Mouse (Mus musculus) fat pad, adult 2 months (tissue): ENCODE measurements at regions not wholly inside any gene's neighbourhood (a gene's known extent, or its start where the extent isn't known, plus 50 kb on each side); places are given as distances from the start of the nearest gene placed in this dataset.

Source experiments
- DNase-seq: peaks from one replicate; pipeline ENCODE4 v3.0.0-alpha.2; 2011; ENCODE audit warnings: low read depth, low spot score; ENCODE audit errors: extremely low read depth

DNA sequence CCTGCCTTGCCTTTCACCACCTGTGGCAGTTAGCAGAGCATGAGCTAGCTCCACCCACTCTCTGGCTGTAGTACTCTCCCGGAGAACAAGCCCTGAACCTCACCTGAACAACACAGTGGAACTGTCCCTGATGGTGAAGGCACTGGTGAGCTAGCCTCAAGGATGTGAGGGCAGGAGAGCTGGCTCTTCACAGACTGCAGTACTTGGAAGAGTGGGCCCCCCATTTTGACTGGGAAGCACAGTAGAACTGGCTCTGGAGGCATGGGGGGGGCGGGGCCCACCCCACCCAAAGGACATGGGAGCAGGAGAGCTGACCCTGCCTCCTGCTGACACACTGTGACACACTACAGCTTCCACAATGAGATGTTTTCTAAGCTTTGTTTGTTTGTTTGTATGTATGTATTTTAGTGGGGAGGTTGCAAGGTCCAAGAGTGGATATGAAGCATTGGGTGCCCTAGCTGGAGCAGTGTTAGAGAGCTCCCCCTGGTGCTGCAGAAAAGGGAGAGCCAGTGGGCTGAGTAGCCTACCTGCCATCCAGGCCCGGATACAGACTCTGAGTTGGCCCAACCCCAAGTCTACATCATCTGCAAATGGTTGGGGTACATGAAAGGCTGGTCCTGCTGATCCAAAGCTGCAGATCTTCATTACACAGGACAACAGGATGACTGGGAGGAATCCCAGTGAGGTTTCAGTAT lies 86.4 kb upstream of the Galnt15 start:
- DNase-seq = no peak

DNA sequence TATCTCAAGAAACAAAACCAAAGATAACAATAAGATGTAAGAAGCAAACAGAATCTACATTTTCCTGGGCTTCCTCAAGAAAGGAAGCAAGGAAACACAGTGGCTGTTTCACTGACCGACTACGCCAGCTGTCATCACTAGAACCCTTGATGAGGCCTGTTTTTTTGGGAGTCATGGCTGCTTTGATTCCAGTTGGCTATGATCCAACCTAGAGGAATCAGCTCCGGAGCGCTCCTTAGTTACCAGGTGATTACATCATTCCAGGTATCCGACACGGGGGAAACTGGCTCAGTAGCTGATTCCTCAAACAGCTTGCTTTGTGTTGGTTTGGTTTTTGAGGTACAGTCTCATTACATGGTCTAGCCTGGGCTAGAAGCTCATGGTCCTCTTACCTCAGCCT lies 84.1 kb upstream of the Galnt15 start:
- DNase-seq = no peak

DNA sequence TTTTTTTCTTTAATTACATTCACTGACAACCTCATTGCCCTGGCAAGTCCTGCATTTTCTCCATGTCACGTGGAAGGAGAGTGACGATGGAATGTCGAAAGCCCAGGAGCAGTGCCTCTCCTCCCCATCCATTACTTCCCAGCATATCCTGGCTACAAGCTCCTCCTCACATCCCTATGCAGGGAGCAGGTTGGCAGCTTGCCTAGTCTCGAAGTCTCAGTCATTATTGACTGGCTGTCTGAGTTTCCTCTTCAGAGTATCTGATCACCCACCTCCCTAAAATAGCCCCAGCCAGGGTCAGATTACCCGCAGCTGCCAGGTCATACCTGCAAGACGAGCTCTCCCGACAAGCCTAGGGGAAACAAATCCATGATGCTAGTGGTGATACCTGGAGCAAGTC lies 83.7 kb upstream of the Galnt15 start:
- no peak for DNase-seq

DNA sequence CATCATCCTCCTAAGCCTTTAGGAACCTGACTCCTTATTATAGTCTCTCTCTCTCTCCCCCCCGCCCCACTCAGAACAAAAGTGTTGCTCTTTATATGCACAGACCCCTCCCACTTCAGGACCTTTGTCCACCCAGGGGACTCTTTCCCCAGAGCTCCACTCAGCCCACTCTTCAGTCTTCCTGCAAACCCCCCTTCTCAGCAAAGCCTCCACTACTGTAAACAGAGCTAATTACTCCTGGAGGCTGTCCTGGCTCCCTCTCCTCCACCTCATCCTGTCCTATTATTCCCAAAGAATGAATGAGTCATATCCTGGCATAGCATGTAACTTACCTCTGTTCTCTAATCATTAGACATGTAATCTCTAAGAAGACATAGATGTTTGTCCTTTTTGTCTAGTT lies 82.8 kb upstream of the Galnt15 start:
- DNase-seq = no peak

DNA sequence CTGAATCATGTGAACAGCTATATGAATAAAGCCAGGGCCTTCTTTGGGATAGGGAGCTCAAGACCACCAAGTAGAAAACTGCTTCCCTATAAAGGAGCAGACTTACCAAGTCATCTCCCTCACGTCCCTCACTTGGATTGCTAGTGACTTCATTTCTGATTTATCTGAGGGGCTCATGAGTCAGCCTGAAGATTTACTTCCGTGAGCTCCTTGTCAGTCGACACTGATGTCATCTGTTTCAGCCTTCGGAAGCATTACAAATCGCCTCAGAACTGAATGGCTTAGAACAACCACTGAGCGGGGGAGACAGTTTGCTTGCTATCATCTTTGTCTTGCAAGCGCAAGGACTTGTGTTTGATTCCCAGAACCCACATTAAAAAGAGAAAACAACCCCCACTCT lies 81.5 kb upstream of the Galnt15 start:
- no peak for DNase-seq

DNA sequence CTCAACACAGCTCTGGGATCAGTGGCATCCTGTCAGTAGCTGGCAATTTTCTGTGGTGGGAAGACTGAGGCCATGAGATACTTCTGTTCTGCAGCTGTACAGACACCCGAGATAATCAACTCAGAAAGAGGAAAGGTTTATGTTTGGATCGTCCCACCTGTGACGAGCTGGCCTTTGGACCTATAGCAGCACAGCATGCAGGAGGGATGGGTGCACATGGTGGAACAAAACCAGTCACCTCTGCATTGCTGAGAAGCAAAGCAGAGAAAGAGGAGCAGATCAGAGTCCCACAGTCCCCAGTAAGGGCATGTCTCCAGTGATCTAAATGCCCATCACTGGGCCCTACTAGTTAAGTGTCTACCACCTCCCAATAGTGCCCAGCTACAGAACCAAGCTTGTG lies 76.9 kb upstream of the Galnt15 start:
- no peak for DNase-seq

DNA sequence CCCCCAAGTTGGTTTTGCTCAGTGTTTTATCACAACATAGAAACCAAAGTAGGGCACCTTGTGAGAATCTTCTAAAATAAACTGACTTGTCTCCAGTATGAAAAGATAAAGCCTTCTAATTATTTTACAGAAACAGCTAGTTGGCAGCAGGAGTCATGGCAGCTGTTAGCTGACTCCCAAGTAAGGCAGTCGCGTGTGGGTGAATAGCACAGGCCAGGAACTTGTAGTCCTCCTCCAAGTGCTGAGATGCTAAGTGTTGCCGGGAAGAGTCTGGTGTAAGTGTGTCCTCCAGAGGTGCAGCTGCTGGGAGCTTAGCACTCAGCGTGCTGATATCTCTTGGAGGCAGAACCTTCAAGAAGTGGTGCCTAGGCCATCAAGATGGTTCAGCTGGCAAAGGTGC lies 75.0 kb upstream of the Galnt15 start:
- no peak for DNase-seq

DNA sequence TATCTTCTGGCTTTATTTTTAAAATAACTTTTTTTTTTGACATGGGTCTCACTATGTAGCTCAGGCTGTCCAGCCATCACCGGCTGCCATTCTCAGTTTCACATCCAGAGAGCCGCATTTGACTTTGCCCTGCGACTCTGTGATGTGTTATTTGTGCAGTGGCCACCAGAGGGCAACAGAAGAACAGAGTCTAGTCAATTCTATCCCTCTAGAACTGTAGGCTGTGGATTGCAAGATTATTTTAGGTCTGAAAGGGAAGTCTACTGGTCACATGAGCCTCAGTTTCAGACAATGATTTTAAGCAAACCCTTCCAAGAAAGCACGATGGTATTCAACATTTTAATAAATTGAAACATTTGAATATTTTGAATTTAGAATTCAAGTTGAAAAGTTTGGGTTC lies 73.8 kb upstream of the Galnt15 start:
- DNase-seq = no peak

DNA sequence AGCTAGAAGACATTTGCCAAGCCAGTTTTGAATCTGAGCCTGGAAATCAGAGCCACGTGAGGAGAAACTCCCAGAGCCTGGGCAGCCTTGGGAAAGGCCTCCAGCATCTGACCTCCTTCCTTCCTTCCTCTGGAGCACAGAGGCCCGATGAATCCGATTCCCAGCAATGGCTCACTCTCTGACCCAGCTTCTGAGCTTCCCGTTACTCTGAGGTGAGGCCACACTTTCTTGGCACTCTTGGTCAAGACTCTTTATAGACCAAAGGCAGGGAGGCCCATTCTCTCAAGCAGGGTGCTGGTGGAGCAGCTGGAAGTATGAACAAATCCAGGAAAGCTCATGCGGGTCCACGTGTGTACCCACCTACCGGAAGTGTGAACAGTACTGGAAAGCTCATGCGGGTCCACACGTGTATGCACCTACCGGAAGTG lies 71.6 kb upstream of the Galnt15 start:
- DNase-seq = no peak

DNA sequence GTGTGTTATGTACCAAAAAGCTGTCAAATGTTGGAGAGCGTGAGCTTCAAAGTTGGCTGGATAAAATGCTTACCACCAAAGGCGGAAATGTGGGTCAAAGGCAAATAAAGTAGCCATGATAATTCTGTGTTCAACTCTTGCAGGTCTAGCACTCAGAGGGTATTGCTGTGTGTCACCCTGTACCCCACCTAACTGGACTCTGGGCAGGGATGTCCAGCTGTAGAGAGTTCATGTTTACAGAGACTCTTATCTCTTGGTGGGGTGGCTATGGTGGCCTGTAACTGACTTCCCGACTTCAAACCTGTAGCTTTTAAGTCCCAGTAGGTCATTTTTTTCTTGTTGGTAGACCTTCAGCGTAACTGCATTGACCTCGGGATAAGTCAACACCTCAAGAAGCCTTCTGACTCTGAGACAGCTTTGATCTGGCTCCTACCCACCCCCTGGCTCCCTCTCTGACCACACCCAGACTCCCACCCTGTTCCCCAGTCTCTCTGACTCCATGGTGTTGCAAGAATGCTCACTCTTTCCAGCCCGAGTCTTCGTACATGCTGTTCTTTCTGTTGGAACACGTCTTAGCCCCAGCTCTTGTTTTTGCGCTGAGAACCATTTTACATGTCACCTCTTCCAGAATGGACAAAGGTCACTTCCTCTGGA lies 68.5 kb upstream of the Galnt15 start:
- no peak for DNase-seq

DNA sequence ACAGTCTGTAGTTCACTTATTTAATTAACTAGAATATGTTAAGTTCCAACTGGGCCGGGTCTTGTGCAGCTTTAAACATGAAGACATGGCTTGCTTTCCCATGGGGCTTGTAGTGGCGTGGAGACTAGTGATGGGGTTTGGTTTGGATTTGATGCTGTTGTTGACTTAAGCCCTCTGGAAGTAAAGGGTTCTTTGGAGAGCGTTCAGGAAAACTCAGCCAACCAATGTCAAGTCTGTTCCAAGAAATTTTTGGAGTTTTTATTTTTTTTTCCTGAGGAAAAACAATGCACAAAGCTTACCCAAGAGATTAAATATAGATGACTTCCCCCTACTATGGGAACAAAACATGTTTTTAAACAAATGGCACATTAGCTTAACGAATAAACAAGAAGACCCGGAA lies 67.3 kb upstream of the Galnt15 start:
- no peak for DNase-seq

DNA sequence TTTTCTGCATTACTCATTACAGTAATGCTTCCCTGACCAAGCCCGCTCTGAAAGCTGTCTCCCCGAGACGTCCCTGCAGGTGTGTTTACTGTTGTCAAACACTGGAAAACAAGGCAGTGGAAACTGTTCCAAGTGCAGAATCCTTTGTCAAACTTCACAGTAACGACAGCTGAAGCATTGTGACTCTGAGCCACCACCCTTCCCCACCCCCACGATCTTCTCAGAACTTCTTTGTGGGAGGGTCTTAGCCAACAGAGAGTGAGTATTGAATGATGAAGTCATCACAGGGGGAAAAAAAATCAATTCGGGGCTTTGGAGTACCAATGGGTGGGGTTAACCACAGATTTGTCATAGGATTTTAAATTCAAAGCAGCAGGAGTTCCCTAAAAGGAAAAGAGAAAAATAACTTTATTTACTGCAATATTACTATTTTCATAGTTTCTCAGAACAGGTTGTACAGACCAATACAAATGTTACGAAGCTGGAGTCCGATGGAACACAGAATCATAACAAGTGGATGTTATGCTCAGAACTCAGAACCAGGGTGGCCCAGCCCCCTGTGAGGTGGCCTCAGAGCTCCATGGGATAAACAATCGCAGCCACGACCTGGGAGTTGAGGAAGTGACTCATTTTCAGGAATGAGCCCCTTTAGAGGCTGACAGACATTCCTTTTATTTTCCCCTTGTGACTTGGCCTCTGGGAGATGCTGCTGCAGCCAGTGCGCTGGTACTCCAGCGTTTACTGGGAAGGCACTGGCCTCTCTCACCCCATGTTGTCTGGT lies 65.5 kb upstream of the Galnt15 start:
- DNase-seq = no peak

DNA sequence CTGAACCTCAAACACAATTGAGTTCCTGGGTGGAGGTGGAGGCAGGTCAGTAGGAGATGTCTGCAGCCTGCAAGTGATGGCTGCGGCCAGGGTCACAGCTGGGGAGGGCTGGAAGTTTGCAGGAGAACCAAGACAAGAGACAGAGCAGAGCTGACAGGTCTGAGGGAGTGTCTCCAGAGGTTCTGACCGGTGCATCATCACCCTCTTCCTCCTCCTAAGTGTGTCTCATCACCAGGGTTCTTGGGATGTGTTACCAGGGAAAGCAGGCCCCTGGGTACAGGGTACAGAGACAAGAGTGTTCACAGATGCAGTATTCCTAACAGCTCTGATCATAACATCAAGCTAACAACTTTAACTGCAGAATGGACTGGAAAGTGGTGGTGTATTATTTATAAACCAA lies 64.7 kb upstream of the Galnt15 start:
- DNase-seq = no peak

DNA sequence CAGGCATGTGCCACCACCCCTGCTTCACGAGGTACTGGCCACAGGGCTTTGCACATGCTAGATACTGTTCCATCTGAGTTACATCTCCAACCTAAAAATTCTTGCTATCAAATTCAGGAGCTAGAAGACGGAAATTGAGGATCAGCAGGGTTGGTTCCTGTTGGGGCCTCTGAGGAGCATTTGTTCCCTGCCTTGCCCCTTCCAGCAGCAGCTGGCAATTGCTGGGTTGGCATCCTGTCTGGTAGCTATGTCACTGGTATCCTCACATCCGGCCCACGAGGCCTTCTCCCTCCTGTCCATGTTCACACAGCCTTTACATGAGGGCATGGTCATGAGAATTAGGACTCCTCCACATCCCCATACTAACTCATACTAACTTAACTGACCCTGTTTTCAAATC lies 64.0 kb upstream of the Galnt15 start:
- no peak for DNase-seq

DNA sequence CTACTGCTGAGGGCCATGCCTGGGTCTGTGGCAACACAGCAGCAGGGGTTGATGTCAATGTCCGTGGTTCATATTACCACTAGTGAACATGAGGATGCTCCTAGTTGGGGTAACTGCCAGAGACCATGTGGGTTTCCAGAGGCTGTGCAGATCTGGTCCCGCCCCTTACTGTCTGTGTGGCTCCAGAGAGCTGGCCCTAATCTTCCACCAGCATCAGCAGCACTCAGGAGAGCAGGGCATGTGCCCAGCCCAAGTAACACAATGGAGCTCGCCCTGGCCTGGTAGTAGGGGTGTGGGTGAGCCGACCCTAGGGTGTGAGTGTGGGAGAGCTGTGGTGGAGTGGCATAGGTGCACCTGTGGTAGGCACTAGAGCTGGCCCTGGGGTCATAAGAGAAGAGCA lies 59.3 kb upstream of the Galnt15 start:
- DNase-seq = no peak

DNA sequence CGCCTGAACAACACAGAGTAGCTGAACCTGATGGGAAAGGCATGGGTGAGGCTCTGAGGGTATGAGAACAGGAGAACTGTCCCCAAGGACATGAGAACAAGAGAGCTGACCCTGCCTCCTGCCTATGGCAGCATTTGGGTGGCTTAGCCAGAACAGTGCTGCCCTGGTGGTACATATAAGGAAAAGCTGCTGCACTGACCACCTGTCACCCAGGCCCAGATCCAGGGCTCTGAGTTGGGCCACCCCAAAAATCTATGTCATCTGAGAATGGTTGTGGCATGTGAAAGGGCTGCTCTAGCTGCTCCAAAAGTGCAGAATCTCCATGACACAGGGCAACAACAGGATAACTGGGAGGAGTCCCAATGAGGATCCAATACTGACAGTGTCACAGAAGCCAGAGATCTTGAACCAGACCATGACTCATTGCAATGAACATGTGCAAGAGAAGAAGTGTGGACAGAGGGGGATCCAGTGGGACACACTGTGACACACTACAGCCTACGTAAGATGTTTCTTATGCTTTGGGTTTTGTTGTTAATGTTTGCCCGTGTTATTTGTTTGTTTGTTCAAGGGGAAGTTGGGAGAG lies 58.5 kb upstream of the Galnt15 start:
- no peak for DNase-seq

DNA sequence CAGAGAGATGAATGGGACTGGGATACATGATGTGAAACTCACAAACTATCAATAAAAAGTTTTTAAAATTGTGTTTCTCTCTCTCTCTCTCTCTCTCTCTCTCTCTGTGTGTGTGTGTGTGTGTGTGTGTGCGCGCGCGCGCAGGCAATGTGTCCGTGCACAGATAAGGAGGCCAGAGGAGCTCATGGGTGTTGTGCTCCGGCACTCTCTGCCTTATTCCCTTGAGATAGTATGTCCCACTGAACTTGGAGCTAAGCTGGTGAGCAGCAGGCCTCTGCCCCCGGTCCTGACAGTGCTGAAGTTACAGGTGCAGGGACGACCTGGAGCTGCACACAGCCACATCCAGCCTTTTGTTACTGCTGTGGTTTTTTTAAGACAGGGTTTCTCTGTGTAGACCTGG lies 57.9 kb upstream of the Galnt15 start:
- DNase-seq = no peak

DNA sequence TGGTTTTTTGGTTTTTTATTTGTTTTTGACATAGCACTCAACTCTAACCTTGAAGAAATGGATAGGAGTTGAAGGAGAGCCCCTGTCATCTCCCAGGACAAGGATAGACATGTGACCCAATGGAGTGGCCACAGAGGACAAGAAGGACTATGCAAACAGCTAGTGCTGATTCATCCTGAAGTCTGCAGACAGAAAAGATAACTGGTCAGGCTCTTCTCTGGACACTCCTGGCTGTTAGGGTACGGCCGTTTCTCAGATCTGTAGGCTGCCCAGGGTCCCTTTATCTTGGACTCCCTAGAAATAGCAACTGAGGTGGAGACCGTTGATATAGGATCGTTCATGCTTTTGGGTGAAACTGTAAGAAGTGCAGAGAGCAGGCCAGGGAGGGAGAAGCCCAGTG lies 55.1 kb upstream of the Galnt15 start:
- DNase-seq = no peak

DNA sequence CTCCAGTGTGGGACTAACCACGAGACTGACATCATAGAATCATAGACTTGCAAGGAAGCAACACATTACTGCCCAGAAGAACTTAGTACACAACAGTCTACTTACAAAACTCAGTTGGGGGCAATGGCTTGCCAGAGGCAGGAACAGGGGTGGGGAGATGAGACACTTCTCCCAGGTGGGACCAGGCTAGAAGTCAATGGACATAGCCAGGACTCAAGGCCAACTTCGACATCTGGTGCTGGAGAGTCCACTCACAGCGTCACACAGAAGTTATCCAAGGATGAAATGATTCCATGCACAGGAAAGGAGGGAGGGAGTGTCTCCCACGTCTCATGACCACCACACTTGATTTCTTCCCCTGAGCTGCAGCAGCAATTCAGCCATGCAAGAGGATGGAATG lies 50.6 kb upstream of the Galnt15 start:
- DNase-seq = no peak

DNA sequence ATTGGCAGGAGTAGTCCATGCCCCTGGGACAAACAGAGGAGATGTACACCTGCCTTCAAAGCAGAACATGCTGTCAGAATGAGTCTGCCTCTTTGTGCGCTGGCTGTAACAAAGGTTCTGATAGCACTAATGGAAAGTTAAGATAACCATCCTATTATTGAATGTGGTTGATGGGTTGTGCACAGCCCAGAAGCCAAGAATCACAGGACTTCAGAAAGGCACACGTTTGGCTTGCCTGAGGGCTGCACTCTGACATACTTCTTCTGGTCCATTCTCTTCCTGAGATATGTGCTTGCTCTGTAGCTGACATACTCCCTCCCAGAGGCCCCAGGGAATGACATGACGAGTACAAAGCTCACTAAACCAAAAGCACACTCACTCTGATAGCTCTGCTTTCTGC lies 50.1 kb upstream of the Galnt15 start:
- no peak for DNase-seq
